Mouse (Mus musculus) megakaryocyte, embryonic 14.5 days (primary cell): ENCODE results near the gene Spon1.

Experiments used
- FLI1 ChIP-seq: IDR thresholded peaks from 2 replicates; pipeline ENCODE4 v1.6.1; 2012; ENCODE audit warnings: low read length, inconsistent platforms, mixed read lengths
- GATA1 ChIP-seq: IDR thresholded peaks from 3 replicates; pipeline ENCODE4 v1.6.1; 2012; ENCODE audit warnings: mixed read lengths, low read length, inconsistent platforms, borderline replicate concordance

DNA sequence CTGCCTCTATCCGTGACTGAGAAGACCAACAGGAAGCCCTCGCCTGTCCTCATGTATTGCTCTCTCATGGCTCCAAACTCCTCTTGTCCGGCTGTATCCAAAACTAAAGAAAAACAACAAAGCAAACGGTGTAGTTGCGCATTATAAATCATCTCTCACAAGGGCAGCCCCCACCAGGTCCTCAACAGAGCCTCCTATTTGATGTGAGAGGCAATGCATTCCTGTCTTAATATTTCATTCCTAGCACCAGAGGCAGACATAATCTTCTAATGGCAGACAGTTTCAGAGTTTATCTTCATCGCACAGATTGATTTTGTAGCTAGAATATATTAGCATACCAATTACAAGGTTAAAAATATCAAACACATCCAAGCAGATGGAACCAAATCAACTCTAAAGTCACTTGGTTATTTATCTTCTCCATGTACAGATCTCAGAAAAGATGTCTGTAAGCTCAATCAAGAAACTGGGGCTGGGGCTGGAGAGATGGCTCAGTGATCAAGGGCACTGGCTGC lies 293.2 kb downstream of the Spon1 start:
- TF ChIP-seq FLI1 (no peak), GATA1 (no peak)
